Mouse (Mus musculus) lung, embryonic 14.5 days (tissue): ENCODE data around the gene Mbnl1. TPM values are rescaled to one million over a fixed set of nuclear protein-coding genes. Genes with fewer than 3 reads are reported as not detected.
A peak's percentile ranks its signal among the peaks of the same experiment; 100 is the strongest.

Source experiments
- ATAC-seq: fragments of 200-750 bp; cut with Nextera tagmentation; 2 replicates; pipeline ENCODE4 v1.8.0; 2017; ENCODE audit warnings: mild to moderate bottlenecking, moderate TSS enrichment, moderate library complexity; ENCODE audit not compliant: insufficient read depth
- DNase-seq: peaks from one replicate; pipeline ENCODE4 v3.0.0-alpha.2; 2015
- H3K27ac ChIP-seq: fragments of 300-500 bp; sonication (generic); 2 replicates; pipeline ENCODE4 v1.5.1; 2014; ENCODE audit warnings: low read depth, mild to moderate bottlenecking, moderate library complexity
- H3K27me3 ChIP-seq: fragments of 300-500 bp; sonication (generic); 2 replicates; pipeline ENCODE4 v1.6.1; 2014; ENCODE audit warnings: low read length, control low read depth; ENCODE audit not compliant: insufficient read depth
- H3K36me3 ChIP-seq: fragments of 300-500 bp; sonication (generic); 2 replicates; pipeline ENCODE4 v1.6.1; 2014; ENCODE audit warnings: control low read depth; ENCODE audit not compliant: insufficient read depth
- H3K4me1 ChIP-seq: fragments of 300-500 bp; sonication (generic); 2 replicates; pipeline ENCODE4 v1.6.1; 2014; ENCODE audit warnings: antibody characterized with exemption, control low read depth; ENCODE audit not compliant: insufficient read depth
- H3K4me2 ChIP-seq: fragments of 300-500 bp; sonication (generic); 2 replicates; pipeline ENCODE4 v1.6.1; 2014; ENCODE audit warnings: mild to moderate bottlenecking
- H3K4me3 ChIP-seq: fragments of 300-500 bp; sonication (generic); 2 replicates; pipeline ENCODE4 v1.5.1; 2014; ENCODE audit warnings: low read depth, low read length
- H3K9ac ChIP-seq: fragments of 300-500 bp; sonication (generic); 2 replicates; pipeline ENCODE4 v1.6.1; 2014
- H3K9me3 ChIP-seq: fragments of 300-500 bp; sonication (generic); 2 replicates; pipeline ENCODE4 v1.6.1; 2016; ENCODE audit warnings: low read depth, low read length, control low read depth
- CTCF ChIP-seq: IDR thresholded peaks from 2 replicates; pipeline ENCODE4 v1.5.1; 2016; ENCODE audit warnings: antibody characterized with exemption, low read depth
- WGBS: fragments of 180-500 bp; shearing (Covaris S2); extraction: QIAGEN DNeasy Blood & Tissue Kit; methylation state at CpG from one replicate; pipeline ENCODE4 v1.1.7; 2014; 5-methylcytosine and 5-hydroxymethylcytosine counted together
- polyA plus RNA-seq: library from polyadenylated mRNA; unstranded; fragments of >200 nt; fragmentation: Nextera tagmentation; extraction: Ambion mirVana; gene quantifications from 2 replicates; pipeline ENCODE4 v1.2.1, GENCODE M21; 2014

Gene Mbnl1
- polyA plus RNA-seq, 1 experiment from 2014 or later, result 201 TPM

DNA sequence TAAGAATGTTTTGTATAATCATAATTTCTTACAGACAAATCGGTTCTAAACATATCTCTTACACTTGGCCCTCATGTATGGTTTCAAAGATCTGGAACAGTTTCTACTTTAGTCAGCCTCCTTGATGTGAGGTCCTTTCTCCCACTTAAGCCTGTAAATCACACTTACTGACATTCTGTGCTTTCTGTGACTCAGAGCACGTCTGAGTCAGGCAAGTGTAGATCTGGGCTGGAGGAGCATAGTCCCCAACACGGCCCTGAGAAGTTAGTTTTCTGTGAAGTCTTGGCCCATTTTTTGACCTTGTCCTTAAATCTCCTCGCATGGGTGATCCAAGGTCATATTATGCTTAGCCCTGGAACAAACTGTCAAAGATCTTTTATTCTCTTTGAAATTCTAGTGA, 124.4 kb downstream of the Mbnl1 start:
- H3K36me3 ChIP-seq, result peaks cover 13% of the 10 kb centered on the region; the same call in 1 of the 2 replicates
- no peak overlapping the region for H3K4me3 ChIP-seq
- 35% methylated on average over 4 of the region's 4 CpGs for WGBS
- H3K27ac ChIP-seq, result no peak overlapping the region
- no peaks in the 10 kb centered on the region for H3K27me3 ChIP-seq
- no peak overlapping the region for H3K4me2 ChIP-seq
- peaks cover 8% of the 10 kb centered on the region for H3K4me1 ChIP-seq
- DNase-seq (peak; percentile 68), ATAC-seq (peak; percentile 59; the same call in 1 of the 2 replicates)
- no peak overlapping the region for H3K9ac ChIP-seq
- no peaks in the 10 kb centered on the region for H3K9me3 ChIP-seq
- TF ChIP-seq CTCF, result no peak

DNA sequence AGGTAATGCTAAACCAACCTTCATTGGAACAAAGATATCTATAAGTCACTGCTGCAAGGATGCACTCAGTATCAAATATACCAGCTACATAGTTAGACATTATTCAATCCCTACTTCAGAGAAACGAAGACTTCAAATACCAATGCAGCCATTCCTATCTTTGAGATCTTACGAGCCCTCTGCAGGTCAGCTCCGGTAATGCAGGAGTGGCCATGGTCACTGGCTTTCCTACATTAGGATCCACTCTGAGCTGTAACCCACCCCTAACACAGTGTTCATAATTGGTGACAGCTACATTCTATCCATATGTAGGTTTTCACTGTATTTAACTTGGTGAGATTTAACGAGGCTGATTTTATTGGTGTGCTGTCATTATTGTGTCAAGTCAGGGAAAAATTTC, 129.1 kb downstream of the Mbnl1 start:
- peak; percentile 91 for TF ChIP-seq CTCF
- no peaks in the 10 kb centered on the region for H3K4me1 ChIP-seq
- H3K27me3 ChIP-seq, result no peaks in the 10 kb centered on the region
- peak; percentile 51; the same call in 1 of the 2 replicates for ATAC-seq
- peak; percentile 89 for DNase-seq
- no peak overlapping the region for H3K4me2 ChIP-seq
- no peak overlapping the region for H3K27ac ChIP-seq
- no peak overlapping the region for H3K4me3 ChIP-seq
- H3K9ac ChIP-seq, result no peak overlapping the region
- no peaks in the 10 kb centered on the region for H3K9me3 ChIP-seq
- peaks cover 25% of the 10 kb centered on the region; the same call in 1 of the 2 replicates for H3K36me3 ChIP-seq
- WGBS, result 22% methylated on average over 4 of the region's 4 CpGs

DNA sequence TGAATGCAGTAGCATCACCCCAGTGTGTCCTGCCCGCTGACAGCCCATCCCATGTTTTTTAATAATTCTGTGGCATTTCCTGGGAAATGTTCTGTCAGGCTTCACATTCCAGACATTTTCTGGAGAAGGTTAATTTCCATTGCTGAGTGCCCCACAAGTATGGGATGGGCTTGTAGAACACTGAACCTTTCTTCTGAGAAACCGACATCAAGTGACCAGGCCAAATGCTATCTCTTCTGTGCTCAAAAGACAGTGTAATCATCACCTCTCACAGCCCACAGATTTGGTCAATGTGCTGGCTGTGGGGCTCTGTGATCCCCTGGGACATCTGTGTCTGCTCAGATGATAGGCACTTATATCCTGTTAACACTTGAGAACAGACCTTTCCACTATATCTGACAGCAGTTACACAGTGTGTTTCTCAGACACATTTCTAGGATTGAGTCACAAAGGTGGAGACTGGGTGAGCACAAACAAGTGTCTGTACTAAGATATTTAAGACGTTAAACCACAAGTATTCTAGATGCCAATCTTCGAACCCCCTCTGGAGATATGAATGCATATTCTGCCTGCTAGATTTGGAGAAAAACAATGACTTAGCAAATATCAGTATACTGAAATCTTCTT, 130.4 kb downstream of the Mbnl1 start:
- Histone ChIP-seq H3K4me2 (no peak overlapping the region), H3K4me3 (no peak overlapping the region), H3K4me1 (no peaks in the 10 kb centered on the region), H3K27ac (no peak overlapping the region), H3K9me3 (no peaks in the 10 kb centered on the region), H3K27me3 (no peaks in the 10 kb centered on the region), H3K36me3 (peaks cover 20% of the 10 kb centered on the region; the same call in 1 of the 2 replicates), H3K9ac (no peak overlapping the region)
- no peak for DNase-seq
- ATAC-seq, result peak; percentile 26; the same call in 1 of the 2 replicates
- TF ChIP-seq CTCF, result no peak
- WGBS, result 78% methylated on average over 4 of the region's 4 CpGs

DNA sequence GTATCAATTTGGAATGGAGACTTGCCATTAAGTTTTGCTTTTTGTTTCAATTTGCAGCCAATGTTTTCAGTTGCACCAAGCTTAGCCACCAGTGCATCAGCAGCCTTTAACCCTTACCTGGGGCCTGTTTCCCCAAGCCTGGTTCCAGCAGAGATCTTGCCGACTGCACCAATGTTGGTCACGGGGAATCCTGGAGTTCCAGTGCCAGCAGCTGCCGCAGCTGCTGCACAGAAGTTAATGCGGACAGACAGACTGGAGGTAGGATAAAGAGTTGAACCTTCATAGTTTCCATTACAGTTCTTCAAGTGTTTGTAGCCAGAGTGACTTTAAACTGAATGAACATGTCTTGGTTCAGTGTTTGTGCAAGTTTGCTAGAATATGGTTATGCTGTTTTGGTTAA, 131.0 kb downstream of the Mbnl1 start:
- no peak for DNase-seq
- 88% methylated on average over 4 of the region's 4 CpGs for WGBS
- ATAC-seq, result no peak
- no peaks in the 10 kb centered on the region for H3K4me1 ChIP-seq
- no peaks in the 10 kb centered on the region for H3K9me3 ChIP-seq
- H3K27ac ChIP-seq, result no peak overlapping the region
- no peak for TF ChIP-seq CTCF
- no peak overlapping the region for H3K4me2 ChIP-seq
- no peak overlapping the region for H3K9ac ChIP-seq
- H3K36me3 ChIP-seq, result peaks cover 17% of the 10 kb centered on the region; the same call in 1 of the 2 replicates
- no peak overlapping the region for H3K4me3 ChIP-seq
- H3K27me3 ChIP-seq, result no peaks in the 10 kb centered on the region

DNA sequence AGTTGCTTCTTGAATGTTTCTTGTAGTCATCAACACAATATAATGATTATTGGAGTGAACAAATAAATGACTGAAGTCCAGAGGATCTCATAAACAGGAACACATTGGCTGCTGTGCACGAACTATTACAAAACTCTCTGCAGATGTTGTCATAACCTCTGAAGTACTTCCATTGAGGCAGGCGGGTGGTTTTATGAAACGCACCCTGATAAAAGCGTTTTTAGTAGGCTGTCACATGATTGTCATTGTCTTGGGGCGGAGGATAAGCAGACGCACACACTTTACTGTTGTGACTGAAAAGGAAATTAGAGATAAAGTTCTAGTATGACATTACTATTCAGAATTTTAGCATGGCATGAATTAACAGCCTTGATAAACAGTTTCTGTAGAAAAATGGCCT, 131.6 kb downstream of the Mbnl1 start:
- 66% methylated on average over 6 of the region's 6 CpGs for WGBS
- Histone ChIP-seq H3K27me3 (no peaks in the 10 kb centered on the region), H3K4me3 (no peak overlapping the region), H3K36me3 (peaks cover 14% of the 10 kb centered on the region; the same call in 1 of the 2 replicates), H3K4me1 (no peaks in the 10 kb centered on the region), H3K27ac (no peak overlapping the region), H3K4me2 (no peak overlapping the region), H3K9ac (no peak overlapping the region), H3K9me3 (no peaks in the 10 kb centered on the region)
- TF ChIP-seq CTCF, result no peak
- DNase-seq (no peak), ATAC-seq (no peak)

DNA sequence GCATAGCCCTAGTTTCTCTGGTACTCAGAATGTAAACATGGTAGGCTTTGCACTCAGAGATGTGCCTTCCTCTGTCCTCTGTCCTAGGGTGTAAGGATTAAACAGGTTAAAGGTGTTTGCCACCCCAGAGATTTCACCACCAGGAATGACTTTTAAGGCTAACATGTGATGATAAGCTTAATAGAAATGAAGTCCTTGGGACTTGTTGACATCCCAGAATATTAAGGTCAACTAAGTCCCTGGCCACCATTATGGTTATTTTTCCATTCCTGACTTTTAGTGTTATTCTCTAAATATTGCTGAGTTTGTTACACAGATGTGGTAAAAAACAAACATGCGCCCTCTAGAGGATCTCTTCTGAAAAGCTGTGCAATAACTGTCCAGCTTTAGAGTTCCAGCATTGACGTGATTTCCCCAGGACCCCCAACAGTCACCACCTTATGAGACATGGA, 136.3 kb downstream of the Mbnl1 start:
- Histone ChIP-seq H3K27ac (no peak overlapping the region), H3K4me1 (no peaks in the 10 kb centered on the region), H3K36me3 (peaks cover 18% of the 10 kb centered on the region; the same call in 1 of the 2 replicates), H3K9me3 (no peaks in the 10 kb centered on the region), H3K27me3 (no peaks in the 10 kb centered on the region), H3K9ac (no peak overlapping the region), H3K4me2 (no peak overlapping the region), H3K4me3 (no peak overlapping the region)
- 17% methylated on average over 2 of the region's 2 CpGs for WGBS
- TF ChIP-seq CTCF, result peak; percentile 63
- ATAC-seq, result peak; percentile 38; the same call in 1 of the 2 replicates
- DNase-seq, result peak; percentile 89

DNA sequence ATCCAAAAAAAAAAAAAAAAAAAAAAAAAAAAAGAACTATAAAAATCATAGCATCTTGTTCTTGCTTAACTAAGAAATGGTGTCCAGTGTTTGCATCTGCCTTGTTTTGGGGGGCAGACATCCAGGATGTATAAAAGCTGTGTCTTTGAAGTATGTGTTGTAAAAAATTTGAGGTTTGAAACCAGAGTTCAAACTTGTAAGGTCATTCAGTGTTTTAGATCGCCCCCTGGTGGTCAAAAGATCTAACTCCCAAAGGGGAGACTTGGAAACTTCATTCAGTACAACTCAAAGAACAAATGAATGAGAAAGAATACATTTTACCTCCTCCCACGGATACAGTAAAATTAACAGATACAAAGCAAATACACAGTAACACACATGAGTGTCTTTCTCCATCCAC, 139.2 kb downstream of the Mbnl1 start:
- peak; percentile 74 for TF ChIP-seq CTCF
- Histone ChIP-seq H3K9me3 (no peaks in the 10 kb centered on the region), H3K4me2 (no peak overlapping the region), H3K36me3 (peaks cover 28% of the 10 kb centered on the region), H3K27ac (no peak overlapping the region), H3K4me3 (no peak overlapping the region), H3K4me1 (no peaks in the 10 kb centered on the region), H3K9ac (no peak overlapping the region), H3K27me3 (no peaks in the 10 kb centered on the region)
- WGBS, result 17% methylated on average over 2 of the region's 2 CpGs
- DNase-seq (peak; percentile 90), ATAC-seq (no peak)
